Mouse (Mus musculus) urinary bladder, postnatal 25 days (tissue): ENCODE measurements around the gene Ankrd6.

ENCODE experiments used
- DNase-seq: peaks from one replicate; pipeline ENCODE4 v3.0.0; 2022; ENCODE audit warnings: low spot score

The Ankrd6 gene

DNA sequence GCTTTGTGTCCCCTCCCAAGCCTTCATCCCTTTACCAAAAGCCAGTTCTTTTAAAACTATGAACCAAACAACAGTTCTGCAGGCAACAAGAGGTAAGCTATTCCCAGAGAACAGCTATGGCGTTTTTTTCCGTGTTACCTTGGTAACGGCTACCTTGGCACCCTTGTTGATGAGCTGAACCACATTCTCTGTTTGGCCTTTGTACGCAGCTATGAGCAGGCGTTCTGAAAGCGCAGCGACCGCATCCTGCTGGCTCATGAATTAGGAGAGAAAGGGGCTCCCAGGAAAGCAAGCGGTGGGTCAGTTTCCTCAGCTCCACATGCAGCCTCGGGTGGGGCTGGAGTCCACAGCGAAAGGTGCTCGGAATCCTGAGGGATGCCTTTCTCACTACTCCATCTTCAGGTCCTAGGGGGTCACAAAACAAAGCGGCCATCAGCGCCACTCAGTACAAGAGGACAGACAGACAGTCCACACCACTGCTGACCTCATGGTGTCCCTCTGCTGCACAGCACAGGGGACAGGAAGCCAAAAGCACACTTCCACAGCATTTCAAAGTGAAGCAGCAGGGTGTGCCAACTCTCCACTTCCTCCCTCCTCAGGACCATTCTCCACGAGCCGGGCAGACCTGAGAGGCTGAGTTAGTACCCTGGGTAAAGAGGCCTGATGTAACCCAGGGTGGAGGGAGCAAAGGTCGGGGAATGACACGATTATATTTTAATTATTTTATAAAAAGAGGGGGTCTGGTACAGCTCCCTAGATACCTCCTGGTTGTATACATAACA lies 90.3 kb downstream of the Ankrd6 start:
- no peak for DNase-seq

DNA sequence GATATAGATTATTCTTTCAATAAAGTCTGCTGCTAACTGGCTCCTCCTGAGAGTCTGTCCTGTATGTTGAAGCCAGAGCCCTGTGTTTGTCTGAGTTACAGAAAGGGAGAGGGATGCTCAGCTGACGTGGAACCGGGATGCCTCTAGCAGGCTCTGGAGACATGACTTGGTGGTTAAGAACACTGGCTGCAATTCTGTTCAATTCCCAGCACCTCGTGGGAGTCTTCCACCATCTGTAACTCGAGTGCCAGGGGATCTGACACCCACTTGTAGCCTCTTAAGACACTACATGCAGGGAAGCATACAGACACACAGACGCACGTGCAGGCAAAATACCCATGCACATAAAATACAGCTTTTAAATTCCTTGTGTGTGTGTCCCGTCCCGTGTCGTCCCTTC lies 95.1 kb downstream of the Ankrd6 start:
- DNase-seq, result no peak

DNA sequence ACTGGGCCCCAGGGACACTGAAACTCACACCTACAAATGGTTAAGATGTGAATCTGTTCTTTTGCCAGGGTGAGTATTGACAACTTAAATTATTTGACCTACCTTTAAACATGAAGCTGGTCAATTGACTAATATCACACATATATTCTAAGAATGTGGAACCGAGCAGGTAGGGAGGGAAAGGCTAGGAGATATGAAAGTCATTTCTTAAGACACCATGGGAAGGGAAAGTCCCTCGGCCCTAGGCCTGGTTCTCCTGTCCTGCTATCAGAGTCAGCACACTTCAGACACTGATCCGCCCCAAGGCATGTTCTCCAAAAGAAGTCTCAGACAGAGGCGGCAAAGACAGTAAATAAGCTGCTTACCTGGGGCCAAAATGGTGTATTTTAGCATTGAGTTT lies 95.7 kb downstream of the Ankrd6 start:
- DNase-seq, result no peak

GRCm38 (mm10) chr4:32853609-32854188 lies 96.9 kb downstream of the Ankrd6 start:
- no peak for DNase-seq

- no peak for DNase-seq
Observed at GRCm38 (mm10) chr4:32852819-32853218, 97.8 kb downstream of the Ankrd6 start.

DNA sequence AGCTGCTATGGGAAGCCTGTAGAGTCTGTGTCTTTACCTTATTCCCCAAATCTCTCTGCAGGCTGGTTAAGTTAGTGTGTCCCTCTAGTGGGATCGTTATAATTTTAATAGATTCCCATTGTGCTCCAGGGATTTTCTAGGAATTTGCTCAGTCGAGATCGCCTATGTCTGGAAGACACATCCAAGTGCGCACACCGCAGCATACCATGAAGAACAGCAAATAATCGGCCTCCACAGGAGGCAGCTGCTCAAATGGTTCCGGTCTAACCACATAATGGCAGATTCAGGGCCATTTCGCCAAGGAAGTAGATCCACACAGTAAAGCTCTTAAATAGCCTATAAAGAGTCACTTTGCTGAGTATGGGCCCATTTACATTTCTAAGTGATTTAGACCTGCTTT lies 98.3 kb downstream of the Ankrd6 start:
- DNase-seq, result no peak

GRCm38 (mm10) chr4:32838401-32838800 lies 112.2 kb downstream of the Ankrd6 start:
- no peak for DNase-seq

- no peak for DNase-seq
Observed at GRCm38 (mm10) chr4:32836071-32836470, 114.6 kb downstream of the Ankrd6 start.

- DNase-seq, result no peak
Observed at GRCm38 (mm10) chr4:32834541-32834940, 116.1 kb downstream of the Ankrd6 start.

DNA sequence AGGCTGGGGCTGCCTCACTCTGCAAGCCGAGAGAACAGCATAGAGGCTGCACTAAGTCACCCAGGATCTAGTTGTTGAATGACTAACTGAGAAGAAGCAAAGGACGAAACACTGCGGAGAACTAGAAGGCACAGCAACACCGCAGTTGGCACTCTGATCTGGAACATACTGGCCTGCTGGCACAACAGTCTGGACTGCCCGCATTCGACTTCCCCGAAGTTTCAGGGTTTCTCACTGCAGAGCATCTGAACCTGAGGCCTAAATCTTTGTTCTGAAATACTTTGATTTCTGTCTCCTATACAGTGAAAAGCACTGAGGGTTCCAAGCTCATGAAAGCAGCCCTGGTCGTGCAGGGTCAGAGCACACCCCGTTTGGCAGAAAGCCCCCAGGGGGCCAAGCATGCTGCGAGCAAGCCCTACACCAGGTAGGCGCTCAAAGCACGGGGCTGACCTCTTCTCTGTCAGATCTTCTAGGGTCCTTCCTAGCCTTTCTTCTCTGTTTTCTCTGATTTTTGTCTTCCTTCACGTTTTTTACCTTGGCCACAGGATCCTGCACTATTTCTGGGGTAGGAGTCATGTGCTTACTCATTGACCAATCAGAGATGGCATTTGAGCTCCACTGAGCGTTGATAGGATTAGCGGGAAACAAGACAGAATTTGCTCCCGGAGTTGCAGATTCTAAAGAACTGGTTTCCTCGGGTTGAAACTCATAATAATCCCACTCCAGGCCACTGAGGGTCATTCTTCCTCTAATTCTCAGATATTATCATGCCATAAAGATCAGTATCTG lies 117.0 kb downstream of the Ankrd6 start:
- no peak for DNase-seq

- no peak for DNase-seq
Observed at GRCm38 (mm10) chr4:32829316-32829715, 121.3 kb downstream of the Ankrd6 start.

GRCm38 (mm10) chr4:32828385-32829077 lies 122.1 kb downstream of the Ankrd6 start:
- DNase-seq, result no peak

DNA sequence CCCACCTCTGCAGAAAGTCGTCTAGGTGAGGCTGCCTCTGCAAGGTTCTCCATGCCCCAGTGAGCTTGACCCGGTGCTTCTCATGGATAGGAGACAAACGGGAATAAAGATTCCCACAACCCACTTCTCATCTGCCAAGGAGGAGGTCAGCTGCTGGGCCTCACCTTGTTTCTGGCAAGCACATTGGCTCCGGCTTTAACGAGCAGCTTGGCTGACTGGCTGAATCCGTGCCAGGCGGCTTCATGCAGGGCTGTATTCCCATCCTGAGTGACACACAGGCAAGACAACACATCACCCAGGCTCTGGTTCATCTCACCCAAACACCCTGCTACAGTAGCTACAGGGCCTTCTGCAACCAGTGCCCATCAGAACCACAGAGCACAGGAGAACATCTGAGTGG lies 123.7 kb downstream of the Ankrd6 start:
- DNase-seq, result no peak

DNA sequence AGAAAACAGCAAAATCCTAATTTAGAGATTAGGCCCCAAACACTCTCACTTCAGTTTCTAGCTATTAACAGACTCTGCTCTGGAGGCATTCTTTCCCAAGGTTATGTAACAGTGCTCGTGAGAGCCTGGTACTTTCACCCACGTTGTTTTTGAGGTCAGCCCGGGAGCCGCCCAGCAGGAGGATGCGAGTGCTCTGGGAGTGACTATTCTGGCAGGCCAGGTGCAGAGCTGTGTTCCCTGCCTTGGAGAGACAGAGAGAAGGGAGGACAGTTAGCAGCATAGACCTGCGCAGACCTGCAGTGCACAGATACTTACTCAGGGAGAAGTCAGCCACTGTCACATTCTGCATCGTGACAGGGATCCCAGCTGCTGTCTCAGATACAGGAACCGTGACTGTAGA lies 126.4 kb downstream of the Ankrd6 start:
- no peak for DNase-seq

DNA sequence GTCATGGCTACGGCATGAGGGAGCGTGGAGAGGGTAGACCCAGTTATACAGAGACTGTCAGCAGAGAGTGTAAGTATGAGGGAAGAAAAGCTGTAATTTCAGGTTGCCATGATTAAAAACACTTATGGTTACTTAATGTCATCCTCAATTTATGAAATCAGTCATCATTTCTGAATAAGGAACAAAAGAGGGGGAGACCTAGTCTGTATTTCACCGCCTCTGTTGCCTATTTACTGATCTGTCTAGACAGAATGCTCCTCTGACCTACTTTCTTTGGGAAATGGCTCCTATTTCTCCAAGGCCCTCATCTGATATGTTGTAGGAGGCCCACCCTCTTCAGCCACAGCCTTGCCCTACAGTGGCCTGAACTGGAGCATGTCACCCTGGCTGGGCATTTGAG lies 130.0 kb downstream of the Ankrd6 start:
- DNase-seq, result no peak

- DNase-seq, result no peak
Observed at GRCm38 (mm10) chr4:32817478-32817877, 133.2 kb downstream of the Ankrd6 start.

DNA sequence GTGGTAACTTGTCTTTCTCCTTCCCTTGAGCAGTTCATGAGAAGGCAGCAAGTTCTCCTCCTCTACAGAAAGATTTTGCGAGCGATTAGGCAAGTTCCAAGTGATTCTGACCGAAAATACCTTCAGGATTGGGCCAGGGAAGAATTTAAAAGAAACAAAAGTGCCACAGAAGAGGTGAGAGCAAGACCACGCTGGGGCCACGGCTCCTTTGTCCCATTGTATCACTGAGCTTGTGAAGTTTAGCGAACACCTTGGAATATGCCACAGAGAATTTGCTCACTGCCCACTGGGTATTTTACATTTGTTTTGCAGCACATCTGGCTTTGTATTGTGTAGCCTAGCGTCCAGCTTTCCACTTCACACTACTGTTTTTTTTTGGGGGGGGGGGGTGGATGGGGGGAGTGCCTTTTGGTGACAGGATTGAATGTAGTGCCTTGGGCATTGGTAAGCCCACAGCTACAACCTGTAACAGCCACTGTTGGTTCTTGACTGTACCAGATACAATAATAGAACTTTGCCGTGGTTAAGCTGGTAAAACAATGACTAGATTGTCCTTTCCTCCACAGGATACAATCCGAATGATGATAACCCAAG lies 150.0 kb downstream of the Ankrd6 start:
- no peak for DNase-seq

- DNase-seq, result peak; percentile 73
Observed at GRCm38 (mm10) chr4:32799966-32800576, 150.6 kb downstream of the Ankrd6 start, which contains the start of gene Lyrm2. TSS of gene Lyrm2 (plus strand) at chr4:32800253.

GRCm38 (mm10) chr4:32798976-32799375 lies 151.7 kb downstream of the Ankrd6 start:
- DNase-seq, result no peak

GRCm38 (mm10) chr4:32789020-32789419 lies 161.6 kb downstream of the Ankrd6 start:
- no peak for DNase-seq

GRCm38 (mm10) chr4:32787110-32787509 lies 163.5 kb downstream of the Ankrd6 start:
- DNase-seq, result no peak

- no peak for DNase-seq
Observed at GRCm38 (mm10) chr4:32779996-32780395, 170.6 kb downstream of the Ankrd6 start.
